Mouse (Mus musculus) intestine, embryonic 15.5 days (tissue): Measurements from ENCODE around the gene Bad. TPM values are rescaled to one million over a fixed set of nuclear protein-coding genes. Genes with fewer than 3 reads are reported as not detected.

Experiments
- ATAC-seq: fragments of 200-750 bp; cut with Nextera tagmentation; 2 replicates; pipeline ENCODE4 v1.8.0; 2017; ENCODE audit warnings: moderate TSS enrichment, moderate library complexity
- H3K27ac ChIP-seq: fragments of 300-500 bp; sonication (generic); 2 replicates; pipeline ENCODE4 v1.5.1; 2015; ENCODE audit warnings: mild to moderate bottlenecking, inconsistent platforms
- H3K27me3 ChIP-seq: fragments of 300-500 bp; sonication (generic); replicated peaks from 2 replicates; pipeline ENCODE4 v1.6.1; 2015; ENCODE audit warnings: inconsistent platforms
- H3K36me3 ChIP-seq: fragments of 300-500 bp; sonication (generic); 2 replicates; pipeline ENCODE4 v1.6.1; 2015; ENCODE audit warnings: inconsistent platforms
- H3K4me1 ChIP-seq: fragments of 300-500 bp; sonication (generic); replicated peaks from 2 replicates; pipeline ENCODE4 v1.6.1; 2015; ENCODE audit warnings: inconsistent platforms
- H3K4me2 ChIP-seq: fragments of 300-500 bp; sonication (generic); replicated peaks from 2 replicates; pipeline ENCODE4 v1.6.1; 2015; ENCODE audit warnings: mild to moderate bottlenecking, inconsistent platforms
- H3K4me3 ChIP-seq: fragments of 300-500 bp; sonication (generic); replicated peaks from 2 replicates; pipeline ENCODE4 v1.5.1; 2015; ENCODE audit warnings: inconsistent platforms
- H3K9ac ChIP-seq: fragments of 300-500 bp; sonication (generic); 2 replicates; pipeline ENCODE4 v1.6.1; 2015; ENCODE audit warnings: inconsistent platforms
- H3K9me3 ChIP-seq: fragments of 300-500 bp; sonication (generic); 2 replicates; pipeline ENCODE4 v1.6.1; 2016; ENCODE audit warnings: inconsistent platforms
- WGBS: fragments of 180-500 bp; shearing (Covaris S2); methylation state at CpG from one replicate; pipeline ENCODE4 v1.1.7; 2015; 5-methylcytosine and 5-hydroxymethylcytosine counted together
- polyA plus RNA-seq: library from polyadenylated mRNA; unstranded; fragments of >200 nt; fragmentation: Nextera tagmentation; extraction: Ambion mirVana; gene quantifications from 2 replicates; pipeline ENCODE4 v1.2.1, GENCODE M21; 2015

The Bad gene
- polyA plus RNA-seq, 1 experiment from 2014 or later, result 70.0 TPM

GRCm38 (mm10) chr19:6919431-6919830, 22.2 kb upstream of the Bad start:
- peaks cover 9% of the 10 kb centered on the region; the same call in 1 of the 2 replicates for H3K27me3 ChIP-seq
- H3K36me3 ChIP-seq, result no peaks in the 10 kb centered on the region
- peak overlapping the region; percentile 73 for H3K4me2 ChIP-seq
- H3K27ac ChIP-seq, result peak overlapping the region; percentile 95
- H3K4me1 ChIP-seq, result peaks cover 19% of the 10 kb centered on the region
- H3K9ac ChIP-seq, result no peak overlapping the region
- ATAC-seq, result no peak
- no peaks in the 10 kb centered on the region for H3K9me3 ChIP-seq
- H3K4me3 ChIP-seq, result no peak overlapping the region

DNA sequence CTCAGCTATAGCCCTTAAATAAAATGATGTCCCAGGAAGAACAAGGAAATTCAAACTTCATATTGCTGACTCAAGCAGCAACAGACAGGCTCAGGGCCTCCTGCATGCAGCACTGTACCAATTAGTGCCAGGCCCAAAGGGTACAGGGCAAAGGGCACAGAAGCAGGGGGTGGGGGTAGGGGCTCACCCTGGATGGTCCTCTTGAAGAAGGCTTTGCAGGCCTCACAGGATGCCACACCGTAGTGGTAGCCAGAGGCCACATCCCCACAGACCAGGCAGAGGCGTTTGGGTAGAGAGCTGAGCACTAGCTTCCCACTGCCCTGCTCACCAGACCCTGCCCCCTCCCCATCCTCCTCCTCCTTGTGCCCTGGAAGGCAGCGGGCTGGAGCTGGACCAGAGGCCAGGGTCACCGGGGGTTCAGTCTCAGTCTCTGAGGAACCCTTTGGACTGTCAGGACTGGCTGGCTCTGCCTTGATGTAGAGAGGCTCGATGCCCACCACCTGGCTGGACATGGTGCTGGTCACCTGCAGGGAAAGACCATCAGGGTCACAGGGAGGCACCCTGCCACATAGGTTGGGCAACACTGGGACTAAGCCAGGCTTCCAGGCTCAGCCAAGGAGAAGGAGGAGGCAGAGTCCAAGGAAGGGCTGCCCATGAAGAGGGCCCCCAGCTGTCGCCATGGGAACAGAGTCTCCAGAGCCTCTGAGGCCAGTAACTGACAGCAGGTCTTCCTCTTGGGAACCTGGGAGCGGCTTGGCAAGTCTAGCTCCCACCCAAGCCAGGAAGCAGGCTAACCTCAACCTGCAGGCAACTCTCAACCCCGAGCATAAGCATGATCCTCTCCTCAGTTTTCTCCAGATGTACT, 21.6 kb upstream of the Bad start:
- H3K9me3 ChIP-seq, result no peaks in the 10 kb centered on the region
- H3K27me3 ChIP-seq, result peaks cover 15% of the 10 kb centered on the region
- 37% methylated on average over 8 of the region's 8 CpGs for WGBS
- H3K4me3 ChIP-seq, result peak overlapping the region; percentile 87
- no peaks in the 10 kb centered on the region for H3K36me3 ChIP-seq
- peak overlapping the region; percentile 73 for H3K4me2 ChIP-seq
- peak overlapping the region; percentile 95 for H3K27ac ChIP-seq
- peak; percentile 50 for ATAC-seq
- peak overlapping the region; percentile 90 for H3K9ac ChIP-seq
- peaks cover 21% of the 10 kb centered on the region for H3K4me1 ChIP-seq

DNA sequence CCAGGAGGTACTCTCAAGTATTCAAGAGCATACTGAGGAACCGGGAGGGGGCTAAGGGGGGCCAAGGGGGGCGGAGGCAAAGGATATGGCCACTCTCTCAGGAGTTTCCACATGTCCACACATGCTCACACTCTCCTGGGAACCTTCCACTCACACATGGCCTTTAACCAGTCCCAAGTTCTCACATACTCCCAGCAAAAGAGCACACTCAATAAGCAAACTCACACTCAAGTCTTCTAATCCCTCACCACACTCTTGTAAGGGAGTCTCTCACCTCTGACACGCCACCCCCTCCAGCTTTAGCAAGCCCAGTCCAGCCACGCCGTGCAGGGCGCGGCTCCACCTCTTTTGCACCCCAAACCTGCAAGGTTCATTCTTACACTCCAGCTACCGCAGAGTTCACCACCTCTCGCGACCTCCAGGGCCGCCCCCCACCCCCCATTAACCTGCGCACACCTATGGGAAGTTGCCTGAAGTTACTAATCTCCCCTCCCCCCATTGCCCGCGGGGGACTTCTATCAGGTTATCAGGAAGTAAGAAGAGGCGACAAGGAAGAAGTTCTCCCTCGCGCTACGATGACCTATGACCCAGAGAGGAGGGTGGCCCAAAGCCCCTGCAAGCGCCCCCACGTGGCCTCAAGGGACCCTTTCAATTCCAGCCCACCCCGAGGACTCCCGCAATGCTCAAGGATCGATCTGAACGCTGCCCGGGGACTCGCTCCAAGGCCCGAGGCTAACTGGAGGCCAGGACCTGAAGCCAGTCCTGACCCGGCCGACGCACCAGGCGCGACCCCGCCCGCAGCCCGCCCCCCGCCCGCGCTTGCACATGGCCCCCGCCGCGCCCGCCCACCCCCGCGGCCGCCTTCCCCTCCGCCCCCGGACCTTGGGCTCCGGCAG, 20.7 kb upstream of the Bad start:
- Histone ChIP-seq H3K9ac (peak overlapping the region; percentile 90), H3K4me3 (peak overlapping the region; percentile 87), H3K36me3 (no peaks in the 10 kb centered on the region), H3K27me3 (peaks cover 24% of the 10 kb centered on the region), H3K9me3 (no peaks in the 10 kb centered on the region), H3K4me2 (peak overlapping the region; percentile 73), H3K27ac (peak overlapping the region; percentile 95), H3K4me1 (peaks cover 29% of the 10 kb centered on the region)
- ATAC-seq, result peak; percentile 3; the same call in 1 of the 2 replicates
- WGBS, result 2% methylated on average over 48 of the region's 48 CpGs

DNA sequence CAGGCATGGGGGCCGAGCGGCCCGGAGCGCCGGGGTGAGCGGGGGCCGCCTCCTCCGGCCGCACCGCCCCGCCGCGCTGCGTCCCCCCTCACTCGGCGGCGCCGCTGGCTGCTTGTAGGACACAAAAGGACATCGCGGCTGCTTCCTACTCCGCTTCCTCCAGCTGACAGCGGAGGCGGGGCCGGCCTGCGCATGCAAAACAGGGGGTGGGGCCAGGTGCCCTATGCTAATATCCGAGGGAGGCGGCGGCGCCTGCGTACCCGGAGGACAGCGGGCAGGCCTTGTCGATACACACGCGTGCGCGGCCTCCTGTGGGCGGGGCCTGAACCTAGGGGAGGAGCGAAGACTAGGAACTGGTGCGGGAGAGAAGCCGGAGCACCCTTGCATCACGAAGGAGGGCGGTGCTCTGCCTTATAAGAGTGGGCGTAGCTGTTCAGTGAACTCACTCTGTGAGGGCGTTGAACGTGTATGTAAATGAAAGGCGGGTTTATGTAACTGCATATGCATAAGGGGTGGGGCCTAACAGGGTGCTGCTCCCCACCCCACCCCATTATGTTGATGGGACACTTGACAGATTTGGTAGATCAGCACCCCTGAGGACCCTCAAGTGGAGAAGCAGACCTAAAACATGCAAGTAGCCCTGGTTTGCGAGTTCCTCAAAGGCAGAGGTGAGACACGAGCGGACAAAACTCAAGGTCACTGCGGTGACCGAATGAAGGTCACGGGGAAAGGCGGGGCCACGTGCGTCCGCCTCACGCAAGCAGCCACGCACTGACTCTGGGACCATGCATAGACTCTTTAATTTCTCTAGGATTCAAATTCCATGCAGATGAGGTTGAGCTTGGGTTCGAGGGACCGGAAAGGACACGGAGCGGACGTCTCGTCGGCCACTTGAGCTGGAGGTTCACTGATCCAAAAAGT, 19.8 kb upstream of the Bad start, which contains the start of gene Esrra:
Gene Esrra, minus strand, starts transcription at position 167 of the 921 bp plus-strand sequence.
- Histone ChIP-seq H3K4me2 (peak within 1 kb of the TSS; percentile 73), H3K9me3 (no peaks in the 10 kb centered on the region), H3K27me3 (peaks cover 33% of the 10 kb centered on the region), H3K36me3 (no peaks in the 10 kb centered on the region), H3K27ac (peak within 1 kb of the TSS; percentile 95), H3K9ac (peak within 1 kb of the TSS; percentile 90), H3K4me1 (peaks cover 35% of the 10 kb centered on the region), H3K4me3 (peak within 1 kb of the TSS; percentile 87)
- WGBS, result under 1% methylated on average over 65 of the region's 66 CpGs
- ATAC-seq, result peak; percentile 92

DNA sequence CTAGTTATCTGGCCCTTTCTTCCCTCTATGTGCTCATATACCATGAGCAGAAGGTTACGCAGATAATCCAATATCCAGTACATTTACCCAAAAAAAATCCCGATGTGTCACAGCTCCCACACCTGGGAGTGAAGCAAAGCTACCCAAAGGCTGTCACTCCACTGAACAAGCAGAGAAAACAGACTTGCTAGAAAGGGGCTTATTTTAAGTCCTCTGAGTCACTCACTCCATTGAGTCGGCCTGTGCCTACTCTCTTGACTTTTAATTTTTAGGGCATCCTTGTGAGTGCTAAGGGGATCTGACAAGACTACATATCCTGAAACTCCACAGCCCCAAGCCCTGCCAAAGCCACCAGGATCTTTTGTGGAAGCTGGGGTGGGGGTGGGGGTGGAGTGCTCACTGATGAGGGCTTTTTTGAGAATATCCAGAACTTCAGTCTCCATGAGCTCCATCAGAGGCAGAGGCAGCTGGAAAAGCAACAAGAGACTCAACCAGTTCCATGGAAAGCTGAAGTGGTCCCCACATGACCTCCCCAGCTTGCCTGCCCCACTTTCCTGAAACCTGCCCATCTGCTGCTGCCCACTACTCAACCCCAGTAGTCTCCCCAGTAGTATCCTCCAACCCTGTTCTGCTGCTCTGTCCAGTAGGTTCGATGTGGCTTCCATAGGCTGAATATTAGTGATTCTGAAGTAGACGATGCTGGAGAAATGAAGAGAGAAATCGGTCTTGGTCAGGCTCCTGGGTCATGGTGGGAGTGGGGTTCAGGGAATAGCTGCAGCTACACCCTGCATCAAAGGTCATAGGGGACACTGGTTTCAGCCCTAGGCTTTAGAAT, 18.5 kb upstream of the Bad start:
- H3K4me2 ChIP-seq, result no peak overlapping the region

DNA sequence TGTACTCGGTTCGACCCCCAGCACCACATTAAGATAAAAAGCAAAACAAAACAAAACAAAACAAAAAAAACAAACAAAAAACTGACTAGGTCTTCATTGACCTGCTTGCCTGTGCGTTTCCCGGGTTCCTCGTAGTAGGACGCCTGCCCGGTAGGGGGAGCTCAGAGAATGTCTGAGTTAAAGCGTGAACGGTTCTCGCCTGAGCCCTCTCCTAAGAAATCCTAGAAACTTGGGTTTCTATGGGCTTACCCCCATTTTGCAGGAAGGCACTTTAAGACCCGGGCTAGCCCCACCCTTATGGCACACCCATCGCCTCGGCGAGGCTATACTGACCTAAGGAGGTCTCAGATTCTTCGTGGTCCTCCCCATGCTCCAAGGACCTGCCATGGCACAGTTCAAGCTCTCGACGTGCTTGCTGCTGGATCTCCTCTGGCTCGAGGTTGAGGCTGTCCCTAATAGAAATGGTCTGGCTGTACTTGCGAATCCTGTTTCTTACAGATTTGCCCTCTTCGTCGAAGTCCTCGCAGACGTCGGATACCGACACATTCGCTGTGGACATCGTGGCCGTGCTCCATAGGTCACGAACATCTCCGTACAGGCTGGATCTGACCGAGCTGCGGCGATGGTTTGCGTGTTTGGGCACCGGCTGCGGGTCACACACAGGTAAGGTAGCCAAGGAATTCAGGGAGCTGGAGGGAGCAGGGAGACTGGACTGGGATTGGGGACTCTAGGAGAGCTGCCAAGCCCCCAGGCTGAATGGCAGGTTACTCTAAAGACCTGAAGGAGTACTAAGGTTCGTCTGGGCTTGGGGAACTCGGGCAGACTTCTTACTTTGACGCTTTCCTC, 17.0 kb upstream of the Bad start:
- no peaks in the 10 kb centered on the region for H3K36me3 ChIP-seq
- H3K27me3 ChIP-seq, result peaks cover 52% of the 10 kb centered on the region
- H3K9ac ChIP-seq, result peak overlapping the region; percentile 6; the same call in 1 of the 2 replicates
- H3K27ac ChIP-seq, result no peak overlapping the region
- peak overlapping the region; percentile 48 for H3K4me2 ChIP-seq
- WGBS, result 3% methylated on average over 39 of the region's 39 CpGs
- peaks cover 32% of the 10 kb centered on the region for H3K4me1 ChIP-seq
- peak overlapping the region; percentile 18 for H3K4me3 ChIP-seq
- H3K9me3 ChIP-seq, result no peaks in the 10 kb centered on the region
- ATAC-seq, result no peak

More for the DNA sequence above, 18.5 kb upstream of the Bad start:
- no peak for ATAC-seq
- H3K9me3 ChIP-seq, result no peaks in the 10 kb centered on the region
- H3K4me1 ChIP-seq, result peaks cover 35% of the 10 kb centered on the region
- no peak overlapping the region for H3K27ac ChIP-seq
- no peak overlapping the region for H3K9ac ChIP-seq
- H3K36me3 ChIP-seq, result no peaks in the 10 kb centered on the region
- 0 out of 2 replicates have a peak overlapping the region, but pooled peaks have one; percentile 87 for H3K4me3 ChIP-seq
- H3K27me3 ChIP-seq, result peaks cover 45% of the 10 kb centered on the region
- WGBS, result 63% methylated on average over 6 of the region's 6 CpGs

DNA sequence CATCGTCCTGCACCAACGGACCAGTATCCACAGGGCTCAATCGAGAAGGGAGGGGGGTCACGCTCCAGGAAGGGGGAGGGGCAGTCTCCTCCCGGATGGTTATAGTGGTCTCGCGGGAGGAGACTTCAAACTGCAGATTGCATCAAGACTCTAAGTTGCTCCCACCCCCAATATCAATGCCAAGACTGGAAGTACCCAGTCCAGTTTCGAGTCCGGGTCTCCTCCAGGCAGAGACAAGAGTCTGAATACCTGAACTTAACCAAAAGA, 16.4 kb upstream of the Bad start, which contains the start of gene Catsperz:
Gene Catsperz, minus strand, starts transcription at position 74 of the 267 bp plus-strand sequence.
- no peak within 1 kb of the TSS for H3K27ac ChIP-seq
- H3K4me2 ChIP-seq, result peak within 1 kb of the TSS; percentile 48
- peak within 1 kb of the TSS; percentile 6; the same call in 1 of the 2 replicates for H3K9ac ChIP-seq
- no peaks in the 10 kb centered on the region for H3K9me3 ChIP-seq
- ATAC-seq, result no peak
- H3K36me3 ChIP-seq, result no peaks in the 10 kb centered on the region
- peaks cover 26% of the 10 kb centered on the region for H3K4me1 ChIP-seq
- peak within 1 kb of the TSS; percentile 18 for H3K4me3 ChIP-seq
- H3K27me3 ChIP-seq, result peaks cover 56% of the 10 kb centered on the region
- 3% methylated on average over 9 of the region's 9 CpGs for WGBS

- peaks cover 21% of the 10 kb centered on the region for H3K4me1 ChIP-seq
- 20% methylated on average over 40 of the region's 40 CpGs for WGBS
- H3K4me3 ChIP-seq, result 0 out of 2 replicates have a peak overlapping the region, but pooled peaks have one; percentile 7
- ATAC-seq, result no peak
- peaks cover 59% of the 10 kb centered on the region for H3K27me3 ChIP-seq
- peak overlapping the region; percentile 48 for H3K4me2 ChIP-seq
- H3K36me3 ChIP-seq, result no peaks in the 10 kb centered on the region
- H3K9me3 ChIP-seq, result no peaks in the 10 kb centered on the region
- H3K27ac ChIP-seq, result no peak overlapping the region
- H3K9ac ChIP-seq, result 0 out of 2 replicates have a peak overlapping the region, but pooled peaks have one; percentile 1
Measured at GRCm38 (mm10) chr19:6925611-6926329, 15.9 kb upstream of the Bad start.

GRCm38 (mm10) chr19:6926559-6927255, 15.0 kb upstream of the Bad start:
- 0 out of 2 replicates have a peak overlapping the region, but pooled peaks have one; percentile 0 for H3K9ac ChIP-seq
- no peak overlapping the region for H3K27ac ChIP-seq
- 0 out of 2 replicates have a peak overlapping the region, but pooled peaks have one; percentile 5 for H3K4me3 ChIP-seq
- H3K9me3 ChIP-seq, result no peaks in the 10 kb centered on the region
- H3K27me3 ChIP-seq, result peaks cover 66% of the 10 kb centered on the region
- H3K4me2 ChIP-seq, result peak overlapping the region; percentile 18
- peaks cover 20% of the 10 kb centered on the region for H3K4me1 ChIP-seq
- ATAC-seq, result no peak
- WGBS, result 15% methylated on average over 26 of the region's 26 CpGs
- H3K36me3 ChIP-seq, result no peaks in the 10 kb centered on the region
